21 mouse cellular contexts compared by ENCODE assay signal in genomic region chr16:45332591-45332990, GRCm38 (mm10).
A peak's percentile ranks its signal among the peaks of the same experiment; 100 is the strongest.
DNase-seq lines count a peak whose midpoint lies in the region; ATAC-seq and TF ChIP-seq lines count a peak whose summit lies in the region.
"Had no signal": no experiment of that assay in that cellular context is flagged by ENCODE, and none has a peak within 500 bp of the region (broad histone marks: within the 10 kb centered on the region; RNA-seq: fewer than 3 reads in every experiment).

No protein-coding gene starts in this region.

- H3K27ac ChIP-seq in layer of hippocampus, adult 2 months, result 0 out of 2 replicates have a peak overlapping the region, but pooled peaks have one; percentile 28
- H3K27ac ChIP-seq: embryonic facial prominence, embryonic 10.5 days; forebrain, embryonic 13.5 days; heart, embryonic 10.5 days; hindbrain, embryonic 13.5 days; hindbrain, postnatal 0 days; intestine, embryonic 15.5 days had no signal

- no peaks in the 10 kb centered on the region for H3K79me2 ChIP-seq in myocyte (ENCODE audit: control insufficient read depth, insufficient read depth)

- H3K27me3 ChIP-seq in myocyte (ENCODE audit: control insufficient read depth, insufficient read depth, insufficient read length), result no peaks in the 10 kb centered on the region
- H3K27me3 ChIP-seq: forebrain, embryonic 13.5 days; hindbrain, embryonic 13.5 days; intestine, embryonic 15.5 days had no signal

- no peak for DNase-seq in frontal cortex, postnatal 14 days (ENCODE audit: low spot score in 2 of 2)
- no peak for DNase-seq in layer of hippocampus, adult 2 months (ENCODE audit: low spot score in 2 of 2)
- DNase-seq in layer of hippocampus, adult 11-12 months (ENCODE audit: low spot score), result no peak
- DNase-seq in right cerebral cortex, adult 2 months (ENCODE audit: low spot score in 2 of 2), result peak; percentile 17 to 18
- no peak for DNase-seq in right cerebral cortex, postnatal 4 days
- no peak for DNase-seq in urinary bladder, adult 2 months (ENCODE audit: low spot score)
- DNase-seq: adrenal gland, adult 2 months; adrenal gland, postnatal 25 days; cerebellum, adult 2 months; cerebellum, postnatal 10 days; forebrain, postnatal 0 days; gastrocnemius, postnatal 10 days; heart, postnatal 10 days had no signal

- peak overlapping the region; percentile 67 for H3K4me2 ChIP-seq in myocyte (ENCODE audit: low read depth)
- H3K4me2 ChIP-seq: forebrain, embryonic 13.5 days; hindbrain, embryonic 13.5 days; intestine, embryonic 15.5 days had no signal

- no peak for TF ChIP-seq CTCF in layer of hippocampus, adult 2 months (conservative IDR thresholded peaks at IDR 0.05)

- no peaks in the 10 kb centered on the region for H3K36me3 ChIP-seq in myocyte (ENCODE audit: control insufficient read depth, insufficient read depth)
- H3K36me3 ChIP-seq: embryonic facial prominence, embryonic 10.5 days; heart, embryonic 10.5 days; hindbrain, embryonic 13.5 days; intestine, embryonic 15.5 days had no signal

- no peak overlapping the region for H3ac ChIP-seq in myocyte (ENCODE audit: control insufficient read depth, insufficient read length)

- peak; percentile 89 for ATAC-seq in frontal cortex, adult (ENCODE audit: low TSS enrichment)
- ATAC-seq: forebrain, embryonic 13.5 days; forebrain, postnatal 0 days; hindbrain, postnatal 0 days; intestine, embryonic 15.5 days had no signal

- TF ChIP-seq POLR2A in myocyte (IDR thresholded peaks at IDR 0.05; ENCODE audit: insufficient read length, low read depth), result no peak

- no peak overlapping the region for H3K4me3 ChIP-seq in layer of hippocampus, adult 2 months
- no peak overlapping the region for H3K4me3 ChIP-seq in myocyte
- H3K4me3 ChIP-seq: embryonic facial prominence, embryonic 10.5 days; forebrain, embryonic 13.5 days; heart, embryonic 10.5 days; hindbrain, embryonic 13.5 days; intestine, embryonic 15.5 days had no signal

TF ChIP-seq in myocyte, 11 proteins besides CTCF, POLR2A, EP300 and RAD21:
- TF ChIP-seq TCF12 (IDR thresholded peaks at IDR 0.05; ENCODE audit: insufficient read depth, poor library complexity, severe bottlenecking), result no peak

Comparison
In these comparisons a context has a peak if more than half of its experiments do, and no peak if none do; other contexts are left out.
1. DNase-seq: peak in right cerebral cortex, adult 2 months (2 of 2); none in frontal cortex, postnatal 14 days (0 of 2), layer of hippocampus, adult 2 months (0 of 2), layer of hippocampus, adult 11-12 months (single experiment), right cerebral cortex, postnatal 4 days (single experiment) and urinary bladder, adult 2 months (single experiment).